Mouse (Mus musculus) neural tube, embryonic 11.5 days (tissue): ENCODE results near the gene Foxl2. TPM values are rescaled to one million over a fixed set of nuclear protein-coding genes. Genes with fewer than 3 reads are reported as not detected.

Experiments
- ATAC-seq: fragments of 200-750 bp; cut with Nextera tagmentation; 2 replicates; pipeline ENCODE4 v1.8.0; 2017; ENCODE audit warnings: moderate number of reproducible peaks, mild to moderate bottlenecking, moderate TSS enrichment, moderate library complexity; ENCODE audit not compliant: insufficient read depth, low FRiP score, low TSS enrichment
- DNase-seq: peaks from one replicate; pipeline ENCODE4 v3.0.0-alpha.2; 2015; ENCODE audit warnings: low spot score
- H3K27ac ChIP-seq: fragments of 300-500 bp; sonication (generic); 2 replicates; pipeline ENCODE4 v1.5.1; 2014; ENCODE audit warnings: low read depth, mild to moderate bottlenecking, low read length
- H3K27me3 ChIP-seq: fragments of 300-500 bp; sonication (generic); 2 replicates; pipeline ENCODE4 v1.6.1; 2014; ENCODE audit warnings: mild to moderate bottlenecking, low read length, mixed read lengths; ENCODE audit not compliant: control insufficient read depth, insufficient read depth
- H3K36me3 ChIP-seq: fragments of 300-500 bp; sonication (generic); 2 replicates; pipeline ENCODE4 v1.6.1; 2014; ENCODE audit warnings: mild to moderate bottlenecking, low read length, moderate library complexity, mixed read lengths; ENCODE audit not compliant: control insufficient read depth, insufficient read depth
- H3K4me1 ChIP-seq: fragments of 300-500 bp; sonication (generic); 2 replicates; pipeline ENCODE4 v1.6.1; 2014; ENCODE audit warnings: low read length, mixed read lengths; ENCODE audit not compliant: control insufficient read depth, insufficient read depth
- H3K4me2 ChIP-seq: fragments of 300-500 bp; sonication (generic); 2 replicates; pipeline ENCODE4 v1.6.1; 2014; ENCODE audit warnings: low read depth, mild to moderate bottlenecking, moderate library complexity
- H3K4me3 ChIP-seq: fragments of 300-500 bp; sonication (generic); 2 replicates; pipeline ENCODE4 v1.5.1; 2014; ENCODE audit warnings: low read depth, low read length
- H3K9ac ChIP-seq: fragments of 300-500 bp; sonication (generic); 2 replicates; pipeline ENCODE4 v1.6.1; 2014; ENCODE audit warnings: mild to moderate bottlenecking, low read length
- H3K9me3 ChIP-seq: fragments of 300-500 bp; sonication (generic); 2 replicates; pipeline ENCODE4 v1.6.1; 2016; ENCODE audit warnings: low read length; ENCODE audit not compliant: control insufficient read depth
- WGBS: fragments of 180-500 bp; shearing (Covaris S2); extraction: QIAGEN DNeasy Blood & Tissue Kit; methylation state at CpG from one replicate; pipeline ENCODE4 v1.1.7; 2014; 5-methylcytosine and 5-hydroxymethylcytosine counted together
- polyA plus RNA-seq: library from polyadenylated mRNA; unstranded; fragments of >200 nt; fragmentation: Nextera tagmentation; extraction: Ambion mirVana; gene quantifications from 2 replicates; pipeline ENCODE4 v1.2.1, GENCODE M21; 2014

The Foxl2 gene
- polyA plus RNA-seq, 1 experiment from 2014 or later, result 0.36 TPM

DNA sequence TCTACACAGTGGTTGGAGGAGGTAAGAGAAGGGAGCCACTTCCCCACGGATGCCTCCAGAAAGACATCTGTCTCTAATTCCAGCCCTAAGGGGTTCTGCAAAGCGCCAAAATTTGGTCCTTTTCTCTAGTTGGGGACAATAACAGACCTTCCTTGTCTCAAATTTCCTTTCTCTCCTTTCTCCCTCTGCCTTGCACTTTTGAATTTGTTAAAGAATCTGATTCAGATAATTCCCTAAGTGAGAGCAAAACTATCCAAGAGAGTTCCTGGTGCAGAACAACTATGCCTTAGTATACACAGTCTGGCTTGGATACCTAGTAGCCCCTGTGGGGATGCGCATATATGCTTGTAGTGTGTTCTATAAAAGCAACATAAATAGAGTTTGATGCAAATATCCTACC is 4.8 kb downstream of the Foxl2 start:
- Histone ChIP-seq H3K27ac (no peak overlapping the region), H3K36me3 (no peaks in the 10 kb centered on the region), H3K4me1 (peaks cover 15% of the 10 kb centered on the region), H3K9ac (no peak overlapping the region), H3K4me3 (no peak overlapping the region), H3K9me3 (no peaks in the 10 kb centered on the region), H3K27me3 (peaks cover 98% of the 10 kb centered on the region), H3K4me2 (no peak overlapping the region)
- 24% methylated on average over 3 of the region's 3 CpGs for WGBS
- ATAC-seq (no peak), DNase-seq (no peak)

DNA sequence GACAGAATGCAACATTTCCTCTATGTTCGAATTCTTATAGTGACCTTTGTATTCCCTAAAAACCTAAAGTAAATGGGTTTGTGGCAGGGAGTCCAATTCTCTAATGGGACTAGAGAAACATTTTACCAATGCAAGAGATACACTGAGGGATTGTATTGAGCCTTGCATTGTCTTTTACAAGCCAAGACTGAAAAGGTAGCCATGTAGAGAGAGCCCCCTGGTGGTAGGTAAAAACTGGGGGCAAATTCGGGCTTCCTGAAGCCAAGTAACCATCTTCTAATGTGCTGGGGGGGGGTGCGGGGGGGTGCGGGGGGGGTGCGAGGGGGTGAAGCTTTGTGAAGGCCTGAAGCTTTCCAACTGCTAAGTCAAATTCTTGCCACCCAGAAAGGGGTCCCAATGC is 5.3 kb downstream of the Foxl2 start:
- Histone ChIP-seq H3K27ac (no peak overlapping the region), H3K4me1 (peaks cover 15% of the 10 kb centered on the region), H3K4me2 (no peak overlapping the region), H3K27me3 (peaks cover 98% of the 10 kb centered on the region), H3K9ac (no peak overlapping the region), H3K4me3 (no peak overlapping the region), H3K9me3 (no peaks in the 10 kb centered on the region), H3K36me3 (no peaks in the 10 kb centered on the region)
- no peak for ATAC-seq
- no peak for DNase-seq
- 21% methylated on average over 5 of the region's 5 CpGs for WGBS

- Histone ChIP-seq H3K9ac (no peak overlapping the region), H3K4me1 (peaks cover 2% of the 10 kb centered on the region; the same call in 1 of the 2 replicates), H3K36me3 (no peaks in the 10 kb centered on the region), H3K4me2 (no peak overlapping the region), H3K4me3 (no peak overlapping the region), H3K27ac (no peak overlapping the region), H3K27me3 (peaks cover 91% of the 10 kb centered on the region), H3K9me3 (no peaks in the 10 kb centered on the region)
- WGBS, result 3% methylated on average over 22 of the region's 22 CpGs
- no peak for ATAC-seq
- DNase-seq, result peak; percentile 29
These were observed 6.7 kb downstream of the Foxl2 start for GRCm38 (mm10) chr9:98961591-98962477.

DNA sequence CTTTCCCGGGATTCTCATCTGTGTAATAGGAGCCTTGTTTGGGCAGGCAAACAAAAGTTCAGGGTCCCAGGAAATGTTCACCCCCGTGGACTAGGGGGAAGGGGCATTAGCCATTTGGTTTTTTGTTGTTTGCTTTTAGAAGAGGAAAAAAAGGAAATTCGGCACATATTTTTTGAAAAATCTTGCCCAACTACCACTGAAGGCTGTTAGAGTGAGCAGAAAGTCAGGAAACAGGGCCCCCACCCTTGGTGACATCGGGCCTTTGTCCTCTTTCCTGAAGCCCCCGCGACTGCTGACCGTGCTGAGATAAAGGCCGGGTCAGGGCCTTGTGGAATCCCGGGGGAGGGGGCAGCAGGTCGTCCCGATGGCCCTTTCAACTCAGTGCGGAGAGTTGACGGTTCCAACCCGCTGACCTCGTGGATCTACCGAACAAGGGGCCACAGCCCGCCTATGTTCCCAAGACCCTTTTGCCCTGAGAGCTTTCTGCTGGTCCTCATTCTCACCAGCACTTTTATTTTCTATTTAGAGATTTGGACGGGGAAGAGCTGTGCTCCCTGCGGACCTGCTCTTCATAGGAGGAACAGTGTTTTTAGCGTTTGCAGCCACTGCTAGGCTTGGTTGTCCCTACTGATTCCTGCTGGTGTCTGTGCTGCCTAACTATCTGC is 7.5 kb downstream of the Foxl2 start:
- under 1% methylated on average over 20 of the region's 20 CpGs for WGBS
- no peak overlapping the region for H3K4me3 ChIP-seq
- no peak for ATAC-seq

DNA sequence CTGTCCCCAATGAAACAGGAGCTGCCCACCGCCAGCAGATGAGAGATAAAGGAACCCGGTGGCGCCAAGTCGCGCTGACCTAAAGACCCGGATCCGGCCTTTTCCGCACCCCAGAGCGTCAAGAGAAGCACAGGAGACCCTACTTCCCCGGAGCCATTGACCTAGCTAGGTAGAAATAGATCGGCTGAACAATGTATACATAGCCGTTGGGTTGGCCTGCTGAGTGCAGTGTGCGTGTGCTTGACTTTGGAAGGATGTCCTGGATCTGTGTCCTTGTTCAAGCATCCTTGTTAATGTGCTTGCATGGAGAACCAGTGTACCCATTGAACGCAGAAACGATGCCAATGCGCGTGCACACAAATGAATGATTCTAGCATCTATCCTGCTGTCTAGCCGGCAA is 8.6 kb downstream of the Foxl2 start:
- H3K27me3 ChIP-seq, result peaks cover 79% of the 10 kb centered on the region
- no peaks in the 10 kb centered on the region for H3K9me3 ChIP-seq
- DNase-seq, result peak; percentile 36
- H3K9ac ChIP-seq, result no peak overlapping the region
- ATAC-seq, result no peak
- H3K27ac ChIP-seq, result no peak overlapping the region
- no peak overlapping the region for H3K4me2 ChIP-seq
- H3K4me1 ChIP-seq, result no peaks in the 10 kb centered on the region
- no peak overlapping the region for H3K4me3 ChIP-seq
- 5% methylated on average over 18 of the region's 18 CpGs for WGBS
- H3K36me3 ChIP-seq, result no peaks in the 10 kb centered on the region

More for the DNA sequence above, 7.5 kb downstream of the Foxl2 start:
- Histone ChIP-seq H3K36me3 (no peaks in the 10 kb centered on the region), H3K27ac (no peak overlapping the region), H3K4me2 (no peak overlapping the region), H3K27me3 (peaks cover 89% of the 10 kb centered on the region), H3K9me3 (no peaks in the 10 kb centered on the region), H3K4me1 (no peaks in the 10 kb centered on the region), H3K9ac (no peak overlapping the region)
- DNase-seq, result no peak

DNA sequence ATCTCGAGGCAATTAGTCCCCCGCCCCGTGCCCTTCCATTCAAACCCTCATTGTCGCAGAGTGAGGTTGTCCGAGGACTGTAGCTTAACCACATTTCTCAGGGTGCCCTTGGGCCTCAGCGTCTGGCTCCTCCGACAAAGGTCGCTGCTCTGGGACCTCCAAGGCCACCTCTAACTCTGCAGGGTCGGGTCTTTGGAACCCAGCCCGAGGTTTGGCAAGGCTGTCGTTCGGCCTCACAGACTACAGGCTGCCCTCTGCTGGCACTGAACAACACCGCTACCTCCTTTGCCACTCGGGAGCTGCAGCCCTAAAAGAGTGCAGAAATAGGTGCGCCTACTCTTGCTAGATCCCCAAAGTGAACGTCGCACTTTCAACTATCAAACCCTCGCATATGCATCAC is 10.0 kb downstream of the Foxl2 start:
- 0 out of 2 replicates have a peak, but pooled peaks have one; percentile 38 for ATAC-seq
- H3K4me3 ChIP-seq, result no peak overlapping the region
- H3K4me1 ChIP-seq, result no peaks in the 10 kb centered on the region
- H3K9ac ChIP-seq, result no peak overlapping the region
- DNase-seq, result peak; percentile 62
- peaks cover 69% of the 10 kb centered on the region for H3K27me3 ChIP-seq
- H3K27ac ChIP-seq, result no peak overlapping the region
- no peaks in the 10 kb centered on the region for H3K36me3 ChIP-seq
- no peak overlapping the region for H3K4me2 ChIP-seq
- WGBS, result 3% methylated on average over 18 of the region's 18 CpGs
- H3K9me3 ChIP-seq, result no peaks in the 10 kb centered on the region

- peak overlapping the region; percentile 51 for H3K4me2 ChIP-seq
- H3K4me3 ChIP-seq, result peak overlapping the region; percentile 22
- H3K36me3 ChIP-seq, result no peaks in the 10 kb centered on the region
- no peak overlapping the region for H3K9ac ChIP-seq
- H3K4me1 ChIP-seq, result no peaks in the 10 kb centered on the region
- under 1% methylated on average over 40 of the region's 40 CpGs for WGBS
- H3K9me3 ChIP-seq, result 0 out of 2 replicates have a peak, but pooled peaks cover 3% of the 10 kb centered on the region
- ATAC-seq, result peak; percentile 31; the same call in 1 of the 2 replicates
- DNase-seq, result peak; percentile 43
- H3K27me3 ChIP-seq, result peaks cover 55% of the 10 kb centered on the region
- H3K27ac ChIP-seq, result no peak overlapping the region
These were observed 18.0 kb downstream of the Foxl2 start for GRCm38 (mm10) chr9:98973101-98973521.

DNA sequence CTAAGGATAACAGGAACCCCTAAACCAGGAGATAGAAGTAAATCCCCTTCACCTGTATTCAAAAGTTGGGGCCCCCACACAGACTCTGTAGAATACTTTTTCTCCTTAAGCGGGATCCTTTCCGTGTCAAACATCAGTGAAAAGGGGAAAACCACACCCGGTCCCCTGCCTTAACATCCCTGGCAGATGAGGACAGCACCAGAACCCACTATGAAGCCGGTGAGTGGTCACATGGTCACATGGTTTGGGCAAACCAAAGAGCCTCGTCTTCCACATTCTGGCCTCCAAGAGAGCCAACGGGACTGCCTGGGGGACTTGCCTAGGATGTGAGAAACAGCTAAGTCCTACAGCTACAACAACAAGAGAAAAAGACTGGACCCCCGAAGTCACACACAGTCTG is 18.5 kb downstream of the Foxl2 start:
- 4% methylated on average over 7 of the region's 7 CpGs for WGBS
- no peaks in the 10 kb centered on the region for H3K4me1 ChIP-seq

More for the DNA sequence above, 18.5 kb downstream of the Foxl2 start:
- H3K9ac ChIP-seq, result no peak overlapping the region
- peak overlapping the region; percentile 51 for H3K4me2 ChIP-seq
- H3K27me3 ChIP-seq, result peaks cover 55% of the 10 kb centered on the region
- peak overlapping the region; percentile 22 for H3K4me3 ChIP-seq
- H3K9me3 ChIP-seq, result 0 out of 2 replicates have a peak, but pooled peaks cover 3% of the 10 kb centered on the region
- ATAC-seq (no peak), DNase-seq (peak; percentile 39)
- no peak overlapping the region for H3K27ac ChIP-seq
- no peaks in the 10 kb centered on the region for H3K36me3 ChIP-seq
